Mouse (Mus musculus) hindbrain, embryonic 14.5 days (tissue): ENCODE measurements around the gene Dgka. TPM values are rescaled to one million over a fixed set of nuclear protein-coding genes. Genes with fewer than 3 reads are reported as not detected.
"Not testable (repeated sequence)": the region's sequence is repeated elsewhere in the genome, so short reads cannot be mapped to it uniquely, and the experiment has no call there.

Experiments
- ATAC-seq: fragments of 200-750 bp; cut with Nextera tagmentation; 2 replicates; pipeline ENCODE4 v1.8.0; 2017; ENCODE audit warnings: moderate number of reproducible peaks, mild to moderate bottlenecking, moderate TSS enrichment, moderate library complexity; ENCODE audit not compliant: low FRiP score
- DNase-seq: peaks from one replicate; pipeline ENCODE4 v3.0.0-alpha.2; 2015; ENCODE audit warnings: low spot score
- H3K27ac ChIP-seq: fragments of 300-500 bp; sonication (generic); 2 replicates; pipeline ENCODE4 v1.5.1; 2014; ENCODE audit warnings: mild to moderate bottlenecking, moderate library complexity
- H3K27me3 ChIP-seq: fragments of 300-500 bp; sonication (generic); 2 replicates; pipeline ENCODE4 v1.6.1; 2014; ENCODE audit warnings: mild to moderate bottlenecking, low read length, mixed read lengths; ENCODE audit not compliant: control insufficient read depth, insufficient read depth
- H3K36me3 ChIP-seq: fragments of 300-500 bp; sonication (generic); replicated peaks from 2 replicates; pipeline ENCODE4 v1.6.1; 2014; ENCODE audit not compliant: control insufficient read depth, insufficient read depth
- H3K4me1 ChIP-seq: fragments of 300-500 bp; sonication (generic); replicated peaks from 2 replicates; pipeline ENCODE4 v1.6.1; 2014; ENCODE audit warnings: antibody characterized with exemption, low read length, mixed read lengths; ENCODE audit not compliant: control insufficient read depth, insufficient read depth
- H3K4me2 ChIP-seq: fragments of 300-500 bp; sonication (generic); replicated peaks from 2 replicates; pipeline ENCODE4 v1.6.1; 2014; ENCODE audit warnings: mild to moderate bottlenecking, moderate library complexity
- H3K4me3 ChIP-seq: fragments of 300-500 bp; sonication (generic); replicated peaks from 2 replicates; pipeline ENCODE4 v1.5.1; 2014; ENCODE audit warnings: mild to moderate bottlenecking, low read length
- H3K9ac ChIP-seq: fragments of 300-500 bp; sonication (generic); 2 replicates; pipeline ENCODE4 v1.6.1; 2014
- H3K9me3 ChIP-seq: fragments of 300-500 bp; sonication (generic); 2 replicates; pipeline ENCODE4 v1.6.1; 2016; ENCODE audit warnings: low read length; ENCODE audit not compliant: control insufficient read depth
- WGBS: fragments of 180-500 bp; shearing (Covaris S2); extraction: QIAGEN DNeasy Blood & Tissue Kit; methylation state at CpG from one replicate; pipeline ENCODE4 v1.1.7; 2014; 5-methylcytosine and 5-hydroxymethylcytosine counted together
- polyA plus RNA-seq: library from polyadenylated mRNA; unstranded; fragments of >200 nt; fragmentation: Nextera tagmentation; extraction: Ambion mirVana; gene quantifications from 2 replicates; pipeline ENCODE4 v1.2.1, GENCODE M21; 2014

Gene Dgka
- polyA plus RNA-seq, 1 experiment from 2014 or later = 6.9 TPM

DNA sequence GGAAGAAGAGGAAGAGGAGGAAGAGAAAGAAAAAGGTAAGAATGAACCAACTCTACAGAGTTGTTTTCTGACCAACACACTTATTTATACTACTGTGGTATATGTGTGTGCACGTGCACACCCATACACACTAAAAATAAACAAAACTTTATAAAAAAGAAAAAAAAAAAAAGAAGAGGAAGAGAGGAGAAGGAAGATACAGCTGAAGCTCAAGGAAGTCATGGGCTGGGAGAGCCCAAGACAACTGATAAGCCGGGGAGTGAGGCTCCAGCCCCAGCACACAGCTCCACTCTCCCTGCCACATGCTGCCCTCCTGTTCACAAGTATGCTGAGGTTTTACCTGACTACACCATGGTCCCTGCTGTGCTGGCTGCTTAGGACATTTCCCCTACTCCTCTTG lies 4.4 kb downstream of the Dgka start:
- Histone ChIP-seq H3K4me3 (no peak overlapping the region), H3K9ac (no peak overlapping the region), H3K27me3 (peaks cover 32% of the 10 kb centered on the region), H3K9me3 (no peaks in the 10 kb centered on the region), H3K36me3 (no peaks in the 10 kb centered on the region), H3K27ac (no peak overlapping the region), H3K4me1 (peaks cover 14% of the 10 kb centered on the region; the same call in 1 of the 2 replicates), H3K4me2 (no peak overlapping the region)
- 73% methylated on average over 2 of the region's 2 CpGs for whole genome bisulfite sequencing
- DNase-seq = no peak
- no peak for ATAC-seq

DNA sequence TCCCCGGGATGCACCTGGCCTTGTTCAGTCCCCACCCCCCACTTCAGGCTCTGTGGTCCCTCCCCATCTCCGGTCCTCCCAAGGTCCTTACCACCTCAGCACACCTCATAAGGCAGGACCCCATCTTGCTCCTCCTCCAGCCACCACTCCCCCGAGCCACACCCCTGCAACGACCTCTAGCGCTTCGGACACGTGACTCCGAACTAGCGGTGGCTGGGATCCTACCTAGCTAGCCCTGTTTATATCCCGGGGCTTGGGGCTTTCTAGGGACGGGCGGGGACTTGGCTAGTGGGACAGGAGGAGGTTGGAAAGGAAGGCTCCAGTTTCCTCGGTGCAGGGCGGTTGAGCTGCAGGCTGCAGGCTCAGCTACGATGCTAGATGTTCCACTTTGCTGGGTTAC lies 7.2 kb downstream of the Dgka start:
- Histone ChIP-seq H3K9ac (peak overlapping the region; percentile 31; the same call in 1 of the 2 replicates), H3K4me1 (no peaks in the 10 kb centered on the region), H3K27me3 (peaks cover 10% of the 10 kb centered on the region; the same call in 1 of the 2 replicates), H3K9me3 (no peaks in the 10 kb centered on the region), H3K4me2 (peak overlapping the region; percentile 39), H3K4me3 (no peak overlapping the region), H3K27ac (no peak overlapping the region), H3K36me3 (no peaks in the 10 kb centered on the region)
- ATAC-seq (no peak), DNase-seq (no peak)
- 7% methylated on average over 15 of the region's 15 CpGs for WGBS

DNA sequence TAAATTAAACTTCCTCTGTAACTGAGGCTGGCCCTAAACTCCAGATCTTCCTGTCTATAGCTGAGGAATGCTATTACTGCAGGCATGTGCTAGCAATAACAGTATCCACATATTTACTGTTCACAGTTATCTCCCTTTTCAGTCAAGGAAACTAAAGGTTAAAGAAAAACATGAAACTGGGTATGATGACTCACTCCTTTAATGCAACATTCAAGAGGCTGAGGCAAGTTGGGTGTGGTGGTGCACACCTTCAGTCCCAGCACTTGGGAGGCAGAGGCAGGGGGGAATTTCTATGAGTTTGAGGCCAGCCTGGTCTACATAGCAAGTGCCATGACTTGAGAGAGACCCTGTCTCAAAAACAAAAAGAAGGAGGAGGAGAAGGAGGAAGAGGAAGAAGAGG lies 12.7 kb downstream of the Dgka start:
- ATAC-seq (no peak), DNase-seq (no peak)
- Histone ChIP-seq H3K9ac (no peak overlapping the region), H3K9me3 (no peaks in the 10 kb centered on the region), H3K27me3 (no peaks in the 10 kb centered on the region), H3K4me1 (no peaks in the 10 kb centered on the region), H3K27ac (no peak overlapping the region), H3K4me3 (no peak overlapping the region), H3K36me3 (no peaks in the 10 kb centered on the region), H3K4me2 (no peak overlapping the region)

DNA sequence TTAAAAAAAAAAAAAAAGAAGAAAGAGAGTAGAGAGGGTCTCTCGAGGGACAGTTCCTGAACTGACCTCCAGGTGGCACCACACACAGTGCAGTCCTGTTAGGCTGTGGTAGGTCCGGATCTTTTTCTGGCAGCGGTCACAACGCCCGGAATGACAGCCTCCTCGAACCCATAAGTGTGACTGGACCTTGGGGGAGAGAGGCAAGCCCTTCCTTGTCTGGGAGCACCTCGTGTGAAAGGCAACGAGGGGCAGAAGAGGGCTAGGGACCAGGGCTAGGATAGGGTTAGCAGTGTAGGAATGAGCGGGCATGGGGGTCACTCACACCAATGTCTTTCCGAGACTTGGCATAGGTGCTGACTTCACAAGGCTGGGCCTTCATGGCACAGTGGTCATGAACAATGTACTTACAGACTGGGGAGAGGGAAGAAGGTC lies 13.6 kb downstream of the Dgka start:
- no peak overlapping the region for H3K4me2 ChIP-seq

DNA sequence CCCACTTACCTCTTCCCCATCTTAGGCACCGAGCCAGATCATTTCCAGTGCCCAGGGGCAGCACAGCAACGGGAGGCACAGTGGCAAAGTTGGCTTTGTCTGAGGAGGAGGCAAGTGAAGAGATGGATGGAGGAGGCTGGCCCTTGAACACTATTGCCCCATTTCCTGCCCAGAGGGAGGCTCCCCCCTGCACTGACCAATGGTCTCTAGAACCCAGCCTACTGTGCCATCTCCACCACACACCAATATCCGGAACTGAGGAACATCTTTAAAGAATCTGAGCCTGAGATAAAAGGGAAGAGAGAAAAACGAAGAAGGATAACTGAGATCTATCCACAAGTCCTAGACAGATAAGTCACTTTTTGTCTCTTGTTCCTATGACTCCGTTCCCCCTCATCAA lies 16.6 kb downstream of the Dgka start:
- no peaks in the 10 kb centered on the region for H3K27me3 ChIP-seq
- H3K36me3 ChIP-seq = no peaks in the 10 kb centered on the region
- no peaks in the 10 kb centered on the region for H3K9me3 ChIP-seq
- ATAC-seq = no peak
- H3K27ac ChIP-seq = no peak overlapping the region
- no peak overlapping the region for H3K9ac ChIP-seq
- no peak overlapping the region for H3K4me2 ChIP-seq
- no peak overlapping the region for H3K4me3 ChIP-seq
- DNase-seq = no peak
- H3K4me1 ChIP-seq = no peaks in the 10 kb centered on the region
- 88% methylated on average over 5 of the region's 5 CpGs for WGBS

More for the DNA sequence above, 13.6 kb downstream of the Dgka start:
- DNase-seq (peak; percentile 68), ATAC-seq (no peak)
- H3K27me3 ChIP-seq = no peaks in the 10 kb centered on the region
- no peak overlapping the region for H3K4me3 ChIP-seq
- H3K4me1 ChIP-seq = no peaks in the 10 kb centered on the region
- no peaks in the 10 kb centered on the region for H3K9me3 ChIP-seq
- no peaks in the 10 kb centered on the region for H3K36me3 ChIP-seq
- WGBS = 21% methylated on average over 10 of the region's 10 CpGs
- H3K9ac ChIP-seq = no peak overlapping the region
- no peak overlapping the region for H3K27ac ChIP-seq

DNA sequence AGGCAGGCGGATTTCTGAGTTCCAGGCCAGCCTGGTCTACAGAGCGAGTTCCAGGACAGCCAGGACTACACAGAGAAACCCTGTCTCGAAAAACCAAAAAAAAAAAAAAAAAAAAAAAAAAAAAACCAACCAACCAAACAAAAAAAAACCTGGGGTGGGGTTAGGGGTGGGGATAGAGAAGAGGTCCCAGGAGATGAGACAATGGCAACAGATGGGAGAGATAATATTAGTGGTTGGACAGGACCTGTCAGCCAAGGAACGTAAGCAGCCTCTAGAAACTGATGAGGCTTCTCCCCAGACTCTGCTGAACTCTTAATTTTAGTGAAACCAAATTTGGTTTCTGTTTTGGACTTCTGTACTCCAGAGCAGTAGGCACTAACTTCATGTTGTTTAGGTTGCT lies 19.2 kb downstream of the Dgka start:
- H3K27ac ChIP-seq, H3K4me2 ChIP-seq, H3K4me1 ChIP-seq, H3K4me3 ChIP-seq, H3K36me3 ChIP-seq, H3K9me3 ChIP-seq, ATAC-seq, H3K9ac ChIP-seq, H3K27me3 ChIP-seq, DNase-seq: not testable (repeated sequence)
- WGBS = 83% methylated on average over 3 of the region's 4 CpGs

DNA sequence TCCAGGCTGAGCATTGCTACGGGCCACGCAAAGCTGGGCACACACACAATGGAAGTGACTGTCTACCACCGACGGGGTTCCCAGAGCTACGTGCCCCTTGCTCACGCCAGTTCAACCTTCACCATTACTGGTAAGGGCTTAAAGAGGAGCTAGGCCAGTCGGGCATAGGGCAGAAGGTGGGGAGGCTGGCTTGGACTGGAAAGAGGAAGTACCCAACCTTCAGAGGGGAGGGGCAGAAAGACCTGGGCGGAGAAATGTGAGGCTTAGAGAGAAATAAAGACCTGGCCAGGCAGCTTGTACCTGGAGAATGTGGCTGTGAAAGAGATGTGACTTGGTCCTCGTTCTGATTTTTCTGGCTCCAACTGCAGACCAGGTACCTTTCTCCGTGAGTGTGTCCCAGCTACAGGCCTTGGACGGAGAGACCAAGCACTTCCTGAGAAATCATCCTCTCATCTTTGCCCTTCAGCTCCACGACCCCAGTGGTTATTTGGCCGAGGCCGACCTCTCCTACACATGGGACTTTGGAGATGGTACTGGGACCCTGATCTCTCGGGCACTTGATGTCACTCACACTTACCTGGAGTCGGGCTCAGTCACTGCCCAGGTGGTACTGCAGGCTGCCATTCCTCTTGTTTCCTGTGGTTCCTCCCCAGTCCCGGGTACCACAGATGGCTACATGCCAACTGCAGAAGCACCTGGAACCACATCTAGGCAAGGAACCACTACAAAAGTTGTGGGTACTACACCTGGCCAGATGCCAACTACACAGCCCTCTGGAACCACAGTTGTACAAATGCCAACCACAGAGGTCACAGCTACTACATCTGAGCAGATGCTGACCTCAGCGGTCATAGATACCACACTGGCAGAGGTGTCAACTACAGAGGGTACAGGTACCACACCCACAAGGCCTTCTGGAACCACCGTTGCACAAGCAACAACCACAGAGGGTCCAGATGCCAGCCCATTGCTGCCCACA lies 28.8 kb downstream of the Dgka start:
- DNase-seq = no peak
- 88% methylated on average over 19 of the region's 19 CpGs for WGBS
- no peaks in the 10 kb centered on the region for H3K9me3 ChIP-seq
- H3K4me3 ChIP-seq = no peak overlapping the region
- no peak overlapping the region for H3K9ac ChIP-seq
- H3K36me3 ChIP-seq = no peaks in the 10 kb centered on the region
- H3K4me1 ChIP-seq = no peaks in the 10 kb centered on the region
- no peak for ATAC-seq
- H3K27me3 ChIP-seq = no peaks in the 10 kb centered on the region
- no peak overlapping the region for H3K27ac ChIP-seq
- no peak overlapping the region for H3K4me2 ChIP-seq

DNA sequence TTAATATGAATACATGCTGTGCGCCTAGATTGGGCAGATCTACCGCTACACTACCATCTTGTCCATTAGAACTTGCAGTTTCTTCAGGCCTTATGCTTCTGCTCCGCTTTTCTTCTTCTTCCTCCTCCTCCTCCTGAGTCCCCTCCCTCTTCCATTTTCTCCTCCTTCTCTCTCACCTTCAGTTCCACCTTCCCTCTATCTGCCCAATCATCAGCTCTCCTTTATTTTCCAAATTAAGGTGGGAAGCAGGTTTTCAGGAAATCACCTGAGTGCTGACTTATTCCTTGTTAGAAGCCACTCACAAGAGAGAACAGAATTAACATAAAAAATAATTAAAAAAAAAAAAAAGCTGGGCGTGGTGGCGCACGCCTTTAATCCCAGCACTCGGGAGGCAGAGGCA lies 33.3 kb downstream of the Dgka start:
- H3K9me3 ChIP-seq, H3K27me3 ChIP-seq, H3K27ac ChIP-seq, H3K9ac ChIP-seq, ATAC-seq, DNase-seq, H3K4me3 ChIP-seq, H3K4me1 ChIP-seq, H3K36me3 ChIP-seq, H3K4me2 ChIP-seq: not testable (repeated sequence)
- WGBS = 97% methylated on average over 7 of the region's 7 CpGs

DNA sequence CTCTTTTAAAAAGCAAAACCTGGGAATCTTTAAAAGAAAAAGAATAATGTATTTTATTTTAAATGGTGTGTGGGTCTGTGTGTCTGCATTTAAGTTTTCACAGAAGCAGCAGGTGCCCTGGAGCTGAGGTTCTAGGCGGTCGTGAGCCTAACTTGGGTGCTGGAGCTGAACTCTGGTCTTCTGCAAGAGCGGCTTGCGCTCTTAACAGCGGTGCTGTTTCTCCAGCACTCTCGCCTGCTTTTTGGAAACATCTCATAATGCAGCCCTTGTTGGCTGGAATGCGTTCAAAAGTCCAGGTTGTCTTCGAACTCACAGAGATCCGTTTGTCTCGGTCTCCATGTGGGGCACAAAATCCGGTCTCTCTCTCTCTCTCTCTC lies 39.4 kb downstream of the Dgka start:
- DNase-seq (no peak), ATAC-seq (peak; percentile 9; the same call in 1 of the 2 replicates)
- peak overlapping the region; percentile 93 for H3K4me2 ChIP-seq
- H3K9me3 ChIP-seq = no peaks in the 10 kb centered on the region
- 10% methylated on average over 11 of the region's 11 CpGs for WGBS
- peak overlapping the region; percentile 32; the same call in 1 of the 2 replicates for H3K9ac ChIP-seq
- H3K27ac ChIP-seq = no peak overlapping the region
- no peaks in the 10 kb centered on the region for H3K36me3 ChIP-seq
- H3K27me3 ChIP-seq = no peaks in the 10 kb centered on the region
- 0 out of 2 replicates have a peak, but pooled peaks cover 6% of the 10 kb centered on the region for H3K4me1 ChIP-seq
- peak overlapping the region; percentile 78 for H3K4me3 ChIP-seq
